Mouse (Mus musculus): Measurements from ENCODE around the gene Gm3336. TPM values are rescaled to one million over a fixed set of nuclear protein-coding genes. Genes with fewer than 3 reads are reported as not detected.

Gene Gm3336
- polyA plus RNA-seq, 1 experiment from 2014 or later: not detected

DNA sequence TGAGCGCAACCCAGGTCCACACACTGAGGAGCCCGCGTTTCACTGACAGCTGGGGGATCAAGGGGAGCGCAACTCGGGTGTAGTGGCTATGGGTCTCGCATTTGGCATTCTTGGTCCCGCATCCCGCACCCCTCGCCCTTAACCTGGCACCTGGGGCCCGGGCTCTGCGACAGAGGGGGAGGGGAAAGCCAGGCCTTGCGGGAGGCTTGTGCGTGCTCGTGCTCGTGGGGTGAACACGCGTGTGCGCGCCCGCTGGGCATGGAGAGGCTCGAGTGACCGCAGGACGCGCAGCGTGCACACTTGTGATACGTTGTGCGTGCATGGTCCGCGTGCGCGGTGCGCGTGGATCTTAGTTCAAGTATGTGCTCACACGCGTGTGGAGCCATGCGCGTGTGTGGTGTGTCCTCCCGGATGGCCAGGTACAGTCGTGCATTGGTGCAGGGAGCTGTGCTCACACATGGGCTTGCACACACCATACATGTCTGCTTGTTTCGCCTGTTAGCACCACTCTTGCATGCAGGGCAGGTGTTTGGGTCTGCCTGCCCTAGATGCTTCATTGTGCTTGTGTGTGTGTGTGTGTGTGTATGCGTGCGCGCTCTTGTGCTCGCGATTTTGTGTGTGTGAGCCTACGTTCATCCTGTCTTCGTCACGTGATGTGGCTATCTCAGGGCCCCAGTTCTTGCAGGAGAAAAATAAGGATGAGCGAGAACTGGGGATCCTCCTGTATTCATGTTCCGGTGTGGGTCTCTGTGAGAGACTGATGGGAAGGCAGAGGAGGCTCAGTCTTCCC, 36.7 kb downstream of the Gm3336 start:
- H3K27me3 ChIP-seq (ENCODE audit: control insufficient read depth, insufficient read depth, low read length): no peaks in the 10 kb centered on the region
- H3K27ac ChIP-seq (ENCODE audit: low read length): peak overlapping the region; percentile 72
- peak; percentile 5 for ATAC-seq (replicated peaks; ENCODE audit: extremely low read depth, insufficient read depth, low FRiP score)
- H3K9me3 ChIP-seq (replicated peaks; ENCODE audit: control insufficient read depth, low read length): no peaks in the 10 kb centered on the region
- peaks cover 15% of the 10 kb centered on the region for H3K36me3 ChIP-seq (ENCODE audit: control insufficient read depth, insufficient read depth)
- 15% methylated on average over 50 of the region's 50 CpGs for WGBS
- peak overlapping the region; percentile 85 for H3K9ac ChIP-seq (ENCODE audit: low read length)
- peak overlapping the region; percentile 100 for H3K4me2 ChIP-seq (ENCODE audit: low read depth, low read length)
- peaks cover 40% of the 10 kb centered on the region for H3K4me1 ChIP-seq (ENCODE audit: control insufficient read depth, insufficient read depth, low read length)
- peak overlapping the region; percentile 83 for H3K4me3 ChIP-seq (ENCODE audit: low read length)

GRCm38 (mm10) chr8:70755661-70756475, 37.5 kb downstream of the Gm3336 start:
- Histone ChIP-seq H3K4me2 (ENCODE audit: low read depth, low read length) (peak overlapping the region; percentile 100), H3K27ac (ENCODE audit: low read length) (no peak overlapping the region), H3K36me3 (ENCODE audit: control insufficient read depth, insufficient read depth) (peaks cover 15% of the 10 kb centered on the region), H3K9ac (ENCODE audit: low read length) (peak overlapping the region; percentile 85), H3K27me3 (ENCODE audit: control insufficient read depth, insufficient read depth, low read length) (no peaks in the 10 kb centered on the region), H3K9me3 (replicated peaks; ENCODE audit: control insufficient read depth, low read length) (no peaks in the 10 kb centered on the region), H3K4me1 (ENCODE audit: control insufficient read depth, insufficient read depth, low read length) (peaks cover 43% of the 10 kb centered on the region), H3K4me3 (ENCODE audit: low read length) (no peak overlapping the region; the same call in 1 of the 2 replicates)
- ATAC-seq (replicated peaks; ENCODE audit: extremely low read depth, insufficient read depth, low FRiP score): no peak
- 84% methylated on average over 24 of the region's 24 CpGs for WGBS

DNA sequence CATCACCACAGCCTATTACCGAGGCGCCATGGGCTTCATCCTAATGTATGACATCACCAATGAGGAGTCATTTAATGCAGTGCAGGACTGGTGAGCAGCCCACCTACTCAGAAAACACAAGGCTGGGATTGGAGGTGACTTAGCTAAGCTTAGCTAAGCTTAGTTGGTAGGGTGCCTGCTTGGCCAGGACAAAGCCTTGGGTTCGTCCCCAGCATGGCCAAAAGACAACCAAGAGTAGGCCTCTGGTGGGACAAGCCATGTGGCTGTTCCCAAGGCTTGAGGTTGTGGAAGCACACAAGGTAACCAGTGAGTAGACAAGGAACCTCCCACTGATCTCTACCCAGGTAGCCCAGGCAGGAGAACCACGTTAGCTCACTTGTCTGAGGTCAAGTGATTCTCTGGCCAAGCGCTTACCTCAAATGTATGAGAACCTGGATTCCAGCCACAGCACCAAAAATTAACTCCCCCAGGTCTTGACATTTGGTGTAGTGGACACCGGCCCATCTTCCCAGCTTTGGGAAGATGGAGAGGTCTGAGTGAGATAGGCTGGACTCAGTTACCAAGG, 38.2 kb downstream of the Gm3336 start:
- Histone ChIP-seq H3K36me3 (ENCODE audit: control insufficient read depth, insufficient read depth) (peaks cover 15% of the 10 kb centered on the region), H3K9me3 (replicated peaks; ENCODE audit: control insufficient read depth, low read length) (no peaks in the 10 kb centered on the region), H3K9ac (ENCODE audit: low read length) (no peak overlapping the region), H3K27ac (ENCODE audit: low read length) (no peak overlapping the region), H3K4me2 (ENCODE audit: low read depth, low read length) (no peak overlapping the region), H3K4me3 (ENCODE audit: low read length) (no peak overlapping the region), H3K27me3 (ENCODE audit: control insufficient read depth, insufficient read depth, low read length) (no peaks in the 10 kb centered on the region), H3K4me1 (ENCODE audit: control insufficient read depth, insufficient read depth, low read length) (peaks cover 46% of the 10 kb centered on the region)
- whole genome bisulfite sequencing: 88% methylated on average over 6 of the region's 6 CpGs
- no peak for ATAC-seq (replicated peaks; ENCODE audit: extremely low read depth, insufficient read depth, low FRiP score)

GRCm38 (mm10) chr8:70757523-70758307, 39.4 kb downstream of the Gm3336 start:
- Histone ChIP-seq H3K9ac (ENCODE audit: low read length) (no peak overlapping the region), H3K9me3 (replicated peaks; ENCODE audit: control insufficient read depth, low read length) (no peaks in the 10 kb centered on the region), H3K4me2 (ENCODE audit: low read depth, low read length) (no peak overlapping the region), H3K4me3 (ENCODE audit: low read length) (no peak overlapping the region), H3K27me3 (ENCODE audit: control insufficient read depth, insufficient read depth, low read length) (no peaks in the 10 kb centered on the region), H3K4me1 (ENCODE audit: control insufficient read depth, insufficient read depth, low read length) (peaks cover 41% of the 10 kb centered on the region), H3K27ac (ENCODE audit: low read length) (no peak overlapping the region), H3K36me3 (ENCODE audit: control insufficient read depth, insufficient read depth) (peaks cover 15% of the 10 kb centered on the region)
- WGBS: 74% methylated on average over 22 of the region's 22 CpGs
- no peak for ATAC-seq (replicated peaks; ENCODE audit: extremely low read depth, insufficient read depth, low FRiP score)

GRCm38 (mm10) chr8:70758308-70758615, 39.9 kb downstream of the Gm3336 start:
- no peak overlapping the region for H3K4me2 ChIP-seq (ENCODE audit: low read depth, low read length)
- no peak overlapping the region for H3K9ac ChIP-seq (ENCODE audit: low read length)
- no peak overlapping the region for H3K27ac ChIP-seq (ENCODE audit: low read length)
- ATAC-seq (replicated peaks; ENCODE audit: extremely low read depth, insufficient read depth, low FRiP score): no peak
- H3K36me3 ChIP-seq (ENCODE audit: control insufficient read depth, insufficient read depth): peaks cover 15% of the 10 kb centered on the region
- no peaks in the 10 kb centered on the region for H3K27me3 ChIP-seq (ENCODE audit: control insufficient read depth, insufficient read depth, low read length)
- no peak overlapping the region for H3K4me3 ChIP-seq (ENCODE audit: low read length)
- H3K4me1 ChIP-seq (ENCODE audit: control insufficient read depth, insufficient read depth, low read length): peaks cover 37% of the 10 kb centered on the region
- no peaks in the 10 kb centered on the region for H3K9me3 ChIP-seq (replicated peaks; ENCODE audit: control insufficient read depth, low read length)
- WGBS: 88% methylated on average over 7 of the region's 7 CpGs

DNA sequence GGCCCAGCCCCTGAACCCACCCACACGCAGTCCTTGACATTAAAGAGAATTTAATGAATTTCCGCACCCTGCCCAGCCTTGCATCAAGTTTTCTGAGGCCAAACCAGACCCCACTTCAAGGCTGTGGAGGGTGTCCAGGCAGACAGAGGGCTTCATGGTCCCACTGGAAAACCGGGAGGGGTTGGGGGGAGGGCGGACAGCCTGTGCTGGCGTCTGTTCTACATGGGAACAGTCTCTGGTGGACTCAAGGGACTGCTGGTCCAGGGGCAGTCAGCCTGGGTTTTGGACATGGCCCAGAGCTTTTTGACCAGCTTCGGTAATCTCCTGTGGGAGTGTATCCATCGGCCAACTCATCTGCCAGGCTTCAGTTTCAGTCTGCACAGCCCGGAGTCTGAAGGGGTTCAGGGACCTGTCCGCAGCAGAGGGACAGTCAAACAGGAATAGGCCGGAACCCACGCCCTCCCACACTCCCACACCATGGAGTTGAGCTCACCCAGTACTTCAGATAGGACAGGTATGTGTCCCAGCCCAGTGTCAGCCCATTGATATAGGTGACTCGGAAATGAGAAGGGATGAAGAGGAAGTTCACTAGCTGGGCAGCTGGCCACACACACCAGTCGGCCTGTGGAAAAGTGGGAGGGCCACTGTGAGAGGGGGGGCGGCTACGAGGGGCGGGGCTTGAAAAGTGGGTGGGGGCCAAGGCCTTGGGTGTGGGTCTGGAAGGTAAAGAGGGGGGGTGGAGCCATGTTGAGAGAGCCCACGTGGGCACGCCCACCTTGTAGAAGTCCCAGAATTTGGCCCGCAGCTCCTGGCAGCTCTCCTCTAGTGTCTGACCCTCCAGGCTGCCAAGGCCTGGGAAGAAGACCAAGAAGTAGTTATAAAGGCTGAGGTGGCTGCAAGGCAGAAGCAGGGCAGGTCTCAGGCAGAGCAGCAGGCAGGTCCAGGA, 40.5 kb downstream of the Gm3336 start:
- H3K27ac ChIP-seq (ENCODE audit: low read length): peak overlapping the region; percentile 43; the same call in 1 of the 2 replicates
- no peak overlapping the region for H3K4me2 ChIP-seq (ENCODE audit: low read depth, low read length)
- no peaks in the 10 kb centered on the region for H3K9me3 ChIP-seq (replicated peaks; ENCODE audit: control insufficient read depth, low read length)
- 65% methylated on average over 19 of the region's 19 CpGs for WGBS
- H3K9ac ChIP-seq (ENCODE audit: low read length): no peak overlapping the region
- H3K4me1 ChIP-seq (ENCODE audit: control insufficient read depth, insufficient read depth, low read length): peaks cover 31% of the 10 kb centered on the region
- no peak overlapping the region for H3K4me3 ChIP-seq (ENCODE audit: low read length)
- peaks cover 15% of the 10 kb centered on the region for H3K36me3 ChIP-seq (ENCODE audit: control insufficient read depth, insufficient read depth)
- no peak for ATAC-seq (replicated peaks; ENCODE audit: extremely low read depth, insufficient read depth, low FRiP score)
- H3K27me3 ChIP-seq (ENCODE audit: control insufficient read depth, insufficient read depth, low read length): no peaks in the 10 kb centered on the region

DNA sequence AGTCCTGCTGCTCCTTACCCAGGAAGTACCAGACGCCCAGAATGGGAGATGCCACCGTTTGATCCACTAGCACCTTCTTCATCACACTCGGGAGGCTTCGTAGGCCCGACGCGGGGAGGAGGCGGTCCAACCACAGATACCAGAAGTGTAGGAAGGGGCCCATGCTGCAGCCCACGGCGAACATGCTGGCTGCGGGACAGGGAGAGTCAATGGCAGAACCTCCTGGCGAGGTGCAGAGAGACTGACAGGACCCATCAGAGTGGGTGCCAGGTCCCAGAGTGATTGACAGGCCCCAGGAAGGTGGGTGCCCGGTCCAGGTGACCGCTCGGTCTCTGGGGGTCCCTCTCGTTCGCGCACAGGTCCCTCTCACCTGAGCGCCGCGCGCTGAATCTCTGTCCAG, 42.0 kb downstream of the Gm3336 start:
- WGBS: under 1% methylated on average over 22 of the region's 22 CpGs
- Histone ChIP-seq H3K4me1 (ENCODE audit: control insufficient read depth, insufficient read depth, low read length) (peaks cover 24% of the 10 kb centered on the region), H3K27ac (ENCODE audit: low read length) (peak overlapping the region; percentile 70), H3K4me2 (ENCODE audit: low read depth, low read length) (peak overlapping the region; percentile 84), H3K9ac (ENCODE audit: low read length) (peak overlapping the region; percentile 79), H3K27me3 (ENCODE audit: control insufficient read depth, insufficient read depth, low read length) (no peaks in the 10 kb centered on the region), H3K4me3 (ENCODE audit: low read length) (peak overlapping the region; percentile 64), H3K36me3 (ENCODE audit: control insufficient read depth, insufficient read depth) (peaks cover 15% of the 10 kb centered on the region), H3K9me3 (replicated peaks; ENCODE audit: control insufficient read depth, low read length) (no peaks in the 10 kb centered on the region)
- peak; percentile 3; the same call in 1 of the 2 replicates for ATAC-seq (replicated peaks; ENCODE audit: extremely low read depth, insufficient read depth, low FRiP score)
